Mouse (Mus musculus) heart, adult 10 weeks (tissue): Measurements from ENCODE around the gene Six3. TPM values are rescaled to one million over a fixed set of nuclear protein-coding genes. Genes with fewer than 3 reads are reported as not detected.

Experiments used
- polyA plus RNA-seq: library from polyadenylated mRNA; stranded (reverse); fragments of 350-450 nt; fragmentation: Illumina TruSeq; extraction: RNeasy Lipid Tissue Mini Kit (QIAGEN cat#74804); gene quantifications from one replicate; pipeline ENCODE4 v1.2.3, GENCODE M21; 2014; ENCODE audit warnings: low read depth, low replicate concordance

Six3 gene
- not detected for polyA plus RNA-seq

GRCm38 (mm10) chr17:85613266-85613860 is at the start of gene Six3:
TSS of gene Six3 (plus strand) at chr17:85613608.

Other genes with a start within 250 kb of the Six3 start
- gene Six2, start 74.7 kb downstream of the Six3 start, polyA plus RNA-seq = not detected